Mouse (Mus musculus): Measurements from ENCODE around the gene Triml1. TPM values are rescaled to one million over a fixed set of nuclear protein-coding genes. Genes with fewer than 3 reads are reported as not detected.

Triml1 gene
- polyA plus RNA-seq, 1 experiment from 2014 or later = not detected

DNA sequence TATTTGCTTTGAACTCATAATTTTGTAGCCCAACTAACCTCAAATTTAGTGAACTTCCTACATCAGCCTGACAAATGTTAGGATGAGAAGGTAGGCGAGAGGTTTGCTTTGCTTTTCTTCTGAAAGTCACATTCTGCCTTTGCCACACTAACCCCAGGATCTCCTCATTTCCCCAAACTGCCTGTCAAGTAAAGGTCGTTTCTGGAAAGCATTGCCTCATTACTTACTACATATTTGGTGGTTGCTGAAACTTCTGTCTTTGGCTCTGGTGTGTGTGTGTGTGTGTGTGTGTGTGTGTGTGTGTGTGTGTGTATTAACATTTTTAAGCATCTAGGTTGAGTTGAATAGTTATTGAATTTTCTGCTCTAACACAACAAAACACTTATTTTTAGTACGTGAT, 23.2 kb upstream of the Triml1 start:
- Histone ChIP-seq H3K27ac (replicated peaks; ENCODE audit: low read depth, low read length) (no peak overlapping the region), H3K4me1 (ENCODE audit: control insufficient read depth, insufficient read depth, low read length) (no peaks in the 10 kb centered on the region), H3K36me3 (ENCODE audit: control insufficient read depth, insufficient read depth, low read length) (no peaks in the 10 kb centered on the region), H3K27me3 (ENCODE audit: control insufficient read depth, insufficient read depth, low read length) (no peaks in the 10 kb centered on the region), H3K4me2 (ENCODE audit: low read length) (no peak overlapping the region), H3K9ac (replicated peaks; ENCODE audit: low read length) (no peak overlapping the region), H3K4me3 (replicated peaks; ENCODE audit: low read depth, low read length) (no peak overlapping the region), H3K9me3 (ENCODE audit: control insufficient read depth, low read length) (no peaks in the 10 kb centered on the region)
- 90% methylated on average over 3 of the region's 3 CpGs for WGBS
- DNase-seq (no peak), ATAC-seq (ENCODE audit: low FRiP score, low TSS enrichment) (no peak)

DNA sequence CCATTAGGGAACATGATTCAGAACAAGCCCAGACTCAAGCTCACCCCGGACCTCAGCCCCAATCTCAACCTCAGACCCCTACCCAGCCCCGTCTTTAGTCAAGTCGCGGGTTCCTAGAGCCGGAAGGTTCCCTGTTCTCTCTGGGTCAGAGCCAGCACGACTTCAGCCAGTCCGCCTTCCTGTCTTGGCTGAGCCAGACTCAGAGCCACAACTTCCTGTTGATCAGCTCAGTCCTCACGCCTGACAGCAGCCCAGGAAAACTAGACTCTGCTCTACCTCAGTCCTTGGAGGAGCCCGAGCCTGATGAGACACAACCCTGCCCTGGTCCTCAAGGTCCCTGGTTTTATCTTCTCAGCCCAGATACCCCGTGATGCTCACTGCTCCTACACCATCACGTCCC, 22.0 kb upstream of the Triml1 start:
- Histone ChIP-seq H3K9me3 (ENCODE audit: control insufficient read depth, low read length) (no peaks in the 10 kb centered on the region), H3K4me2 (ENCODE audit: low read length) (no peak overlapping the region), H3K27me3 (ENCODE audit: control insufficient read depth, insufficient read depth, low read length) (no peaks in the 10 kb centered on the region), H3K4me1 (ENCODE audit: control insufficient read depth, insufficient read depth, low read length) (no peaks in the 10 kb centered on the region), H3K27ac (replicated peaks; ENCODE audit: low read depth, low read length) (no peak overlapping the region), H3K36me3 (ENCODE audit: control insufficient read depth, insufficient read depth, low read length) (no peaks in the 10 kb centered on the region), H3K9ac (replicated peaks; ENCODE audit: low read length) (no peak overlapping the region), H3K4me3 (replicated peaks; ENCODE audit: low read depth, low read length) (no peak overlapping the region)
- no peak for ATAC-seq (ENCODE audit: low FRiP score, low TSS enrichment)
- WGBS = 90% methylated on average over 11 of the region's 11 CpGs
- no peak for DNase-seq

DNA sequence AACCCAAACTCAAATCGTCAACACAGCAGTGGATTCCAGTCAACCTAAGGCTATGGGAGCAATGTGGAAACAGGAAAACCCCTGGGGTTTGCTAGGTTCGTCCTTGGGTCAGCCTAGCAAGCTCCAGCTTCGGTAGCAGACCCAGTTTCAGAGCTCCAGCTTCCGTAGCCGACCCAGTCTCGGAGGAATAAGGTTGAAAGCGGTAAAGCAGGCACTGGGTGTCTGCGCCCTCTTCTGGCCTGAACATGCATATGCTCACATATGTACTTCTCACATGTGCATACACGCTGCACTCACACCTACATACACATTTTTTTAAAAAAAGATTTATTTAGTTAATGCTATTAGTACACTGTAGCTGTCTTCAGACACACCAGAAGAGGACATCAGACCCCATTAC, 8.0 kb upstream of the Triml1 start:
- H3K4me3 ChIP-seq (replicated peaks; ENCODE audit: low read depth, low read length) = no peak overlapping the region
- H3K27ac ChIP-seq (replicated peaks; ENCODE audit: low read depth, low read length) = no peak overlapping the region
- H3K9ac ChIP-seq (replicated peaks; ENCODE audit: low read length) = no peak overlapping the region
- no peaks in the 10 kb centered on the region for H3K9me3 ChIP-seq (ENCODE audit: control insufficient read depth, low read length)
- WGBS = 90% methylated on average over 9 of the region's 9 CpGs
- DNase-seq = no peak
- no peaks in the 10 kb centered on the region for H3K36me3 ChIP-seq (ENCODE audit: control insufficient read depth, insufficient read depth, low read length)
- no peaks in the 10 kb centered on the region for H3K27me3 ChIP-seq (ENCODE audit: control insufficient read depth, insufficient read depth, low read length)
- ATAC-seq (ENCODE audit: low FRiP score, low TSS enrichment) = no peak
- H3K4me2 ChIP-seq (ENCODE audit: low read length) = no peak overlapping the region
- H3K4me1 ChIP-seq (ENCODE audit: control insufficient read depth, insufficient read depth, low read length) = no peaks in the 10 kb centered on the region

DNA sequence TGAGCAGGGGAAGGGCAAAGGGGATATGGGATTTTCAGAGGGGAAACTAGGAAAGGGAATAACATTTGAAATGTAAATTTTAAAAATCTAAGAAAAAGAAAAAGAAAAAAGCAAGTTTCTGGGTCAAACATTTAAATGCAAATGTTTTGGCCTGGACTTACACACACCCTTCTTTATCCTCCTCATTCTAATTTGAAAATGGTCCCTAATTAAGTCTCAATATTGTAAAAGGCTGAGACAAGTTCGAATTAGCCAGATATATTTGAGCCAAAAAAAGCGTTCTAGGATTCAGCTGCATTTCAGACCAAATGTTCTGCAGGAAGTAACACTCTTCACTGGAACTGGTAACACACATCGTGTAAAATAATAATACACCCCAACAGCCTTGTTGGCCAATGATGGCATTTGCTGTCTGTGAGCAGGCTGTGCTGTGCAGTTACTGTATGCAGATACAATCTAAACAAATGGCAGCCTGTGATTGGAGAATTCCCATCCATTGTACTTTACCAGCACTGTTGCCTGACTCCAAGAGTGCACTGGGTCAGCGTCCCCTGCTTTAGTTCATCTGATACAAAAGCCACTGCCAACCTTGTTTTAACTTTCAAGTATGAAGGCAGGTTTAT, 30.0 kb downstream of the Triml1 start:
- no peaks in the 10 kb centered on the region for H3K27me3 ChIP-seq (ENCODE audit: control insufficient read depth, insufficient read depth, low read length)
- no peak overlapping the region for H3K4me2 ChIP-seq (ENCODE audit: low read length)
- 85% methylated on average over 4 of the region's 4 CpGs for WGBS
- DNase-seq (no peak), ATAC-seq (ENCODE audit: low FRiP score, low TSS enrichment) (no peak)
- no peaks in the 10 kb centered on the region for H3K4me1 ChIP-seq (ENCODE audit: control insufficient read depth, insufficient read depth, low read length)
- H3K9ac ChIP-seq (replicated peaks; ENCODE audit: low read length) = no peak overlapping the region
- H3K4me3 ChIP-seq (replicated peaks; ENCODE audit: low read depth, low read length) = no peak overlapping the region
- no peaks in the 10 kb centered on the region for H3K36me3 ChIP-seq (ENCODE audit: control insufficient read depth, insufficient read depth, low read length)
- no peaks in the 10 kb centered on the region for H3K9me3 ChIP-seq (ENCODE audit: control insufficient read depth, low read length)
- no peak overlapping the region for H3K27ac ChIP-seq (replicated peaks; ENCODE audit: low read depth, low read length)

Other genes starting within 250 kb of the Triml1 start
- gene Triml2, start 39.1 kb upstream of the Triml1 start, polyA plus RNA-seq (2014; fragmentation: Nextera tagmentation; extraction: Ambion mirVana) = not detected in 2 replicates
- gene Zfp42, start 165.5 kb upstream of the Triml1 start, polyA plus RNA-seq (2014; fragmentation: Nextera tagmentation; extraction: Ambion mirVana) = not detected in 2 replicates